Comparison of ENCODE assay signal across 18 mouse cellular contexts in genomic region chr13:55002090-55002489, GRCm38 (mm10). TPM values are rescaled to one million over a fixed set of nuclear protein-coding genes. Genes with fewer than 3 reads are reported as not detected.
"Had no signal": no experiment of that assay in that cellular context is flagged by ENCODE, and none has a peak within 500 bp of the region (broad histone marks: within the 10 kb centered on the region; RNA-seq: fewer than 3 reads in every experiment).

No protein-coding gene starts in this region.

- H3K27ac ChIP-seq: liver, embryonic 15.5 days; lung, embryonic 15.5 days; macrophage; midbrain, embryonic 12.5 days; neural tube, embryonic 12.5 days; stomach, embryonic 15.5 days; stomach, postnatal 0 days had no signal

- H3K4me2 ChIP-seq: liver, embryonic 15.5 days; lung, embryonic 15.5 days; midbrain, embryonic 12.5 days; neural tube, embryonic 12.5 days; stomach, embryonic 15.5 days had no signal

- H3K36me3 ChIP-seq: liver, embryonic 15.5 days; lung, embryonic 15.5 days; midbrain, embryonic 12.5 days; stomach, embryonic 15.5 days had no signal

- H3K27me3 ChIP-seq: liver, embryonic 15.5 days; lung, embryonic 15.5 days; stomach, embryonic 15.5 days had no signal

- H3K9ac ChIP-seq: liver, embryonic 15.5 days; liver, postnatal 0 days; lung, embryonic 15.5 days; midbrain, embryonic 12.5 days; neural tube, embryonic 12.5 days; stomach, embryonic 15.5 days had no signal

- H3K4me3 ChIP-seq: liver, embryonic 15.5 days; lung, embryonic 15.5 days; megakaryocyte, embryonic 14.5 days; midbrain, embryonic 12.5 days; neural tube, embryonic 12.5 days; stomach, embryonic 15.5 days had no signal

- DNase-seq: liver, postnatal 0 days; lung, adult 2 months; lung, postnatal 14 days; lung, postnatal 36 days; midbrain, embryonic 14.5 days; thymus, adult 18-20 months; thymus, postnatal 14 days; thymus, postnatal 36 days had no signal

- ATAC-seq: liver, postnatal 0 days; lung, postnatal 0 days had no signal

- H3K9me3 ChIP-seq: liver, embryonic 15.5 days; lung, embryonic 15.5 days; megakaryocyte, embryonic 14.5 days; midbrain, embryonic 12.5 days; neural tube, embryonic 12.5 days; stomach, embryonic 15.5 days had no signal

- H3K4me1 ChIP-seq: liver, embryonic 15.5 days; megakaryocyte, embryonic 14.5 days had no signal

RNA-seq across cellular contexts. Expression of gene Unc5a, which starts 52.9 kb away (rescaled TPM):
- total RNA-seq: neutrophil, adult 5-6 weeks had no signal
